Mouse (Mus musculus): ENCODE data around the gene Frmd5. TPM values are rescaled to one million over a fixed set of nuclear protein-coding genes. Genes with fewer than 3 reads are reported as not detected.

Frmd5 gene
- total and polyA plus RNA-seq, 2 experiments from 2014 or later, result 125 to 231 TPM

- Histone ChIP-seq H3K4me2 (ENCODE audit: low read depth, low read length) (no peak overlapping the region), H3K4me3 (ENCODE audit: low read depth, low read length) (no peak overlapping the region), H3K9me3 (replicated peaks; ENCODE audit: control insufficient read depth, low read length) (no peaks in the 10 kb centered on the region), H3K9ac (replicated peaks; ENCODE audit: low read depth, low read length) (no peak overlapping the region), H3K27me3 (ENCODE audit: control insufficient read depth, insufficient read depth, low read length) (no peaks in the 10 kb centered on the region), H3K27ac (ENCODE audit: low read depth) (no peak overlapping the region), H3K36me3 (replicated peaks; ENCODE audit: control insufficient read depth, insufficient read depth, low read length) (no peaks in the 10 kb centered on the region), H3K4me1 (ENCODE audit: control insufficient read depth, insufficient read depth) (no peaks in the 10 kb centered on the region; the same call in 1 of the 2 replicates)
- no peak for DNase-seq (ENCODE audit: low spot score)
- 54% methylated on average over 17 of the region's 17 CpGs for WGBS
- TF ChIP-seq EP300 (IDR thresholded peaks at IDR 0.05; ENCODE audit: low read depth) (no peak), CTCF (IDR thresholded peaks at IDR 0.05; ENCODE audit: low read depth) (no peak)
- peak; percentile 27; the same call in 1 of the 2 replicates for ATAC-seq (ENCODE audit: insufficient read depth, low read depth)
Measured at GRCm38 (mm10) chr2:121610008-121610884, 196.6 kb downstream of the Frmd5 start.

GRCm38 (mm10) chr2:121609141-121609724, 197.7 kb downstream of the Frmd5 start:
- H3K4me1 ChIP-seq (ENCODE audit: control insufficient read depth, insufficient read depth), result no peaks in the 10 kb centered on the region; the same call in 1 of the 2 replicates
- no peak overlapping the region for H3K27ac ChIP-seq (ENCODE audit: low read depth)
- no peak overlapping the region for H3K4me2 ChIP-seq (ENCODE audit: low read depth, low read length)
- H3K36me3 ChIP-seq (replicated peaks; ENCODE audit: control insufficient read depth, insufficient read depth, low read length), result no peaks in the 10 kb centered on the region
- TF ChIP-seq CTCF (IDR thresholded peaks at IDR 0.05; ENCODE audit: low read depth), result no peak
- no peak for TF ChIP-seq EP300 (IDR thresholded peaks at IDR 0.05; ENCODE audit: low read depth)
- DNase-seq (ENCODE audit: low spot score), result no peak
- no peaks in the 10 kb centered on the region for H3K27me3 ChIP-seq (ENCODE audit: control insufficient read depth, insufficient read depth, low read length)
- H3K9ac ChIP-seq (replicated peaks; ENCODE audit: low read depth, low read length), result no peak overlapping the region
- H3K4me3 ChIP-seq (ENCODE audit: low read depth, low read length), result no peak overlapping the region
- ATAC-seq (ENCODE audit: insufficient read depth, low read depth), result no peak
- 66% methylated on average over 11 of the region's 11 CpGs for WGBS
- H3K9me3 ChIP-seq (replicated peaks; ENCODE audit: control insufficient read depth, low read length), result no peaks in the 10 kb centered on the region

GRCm38 (mm10) chr2:121602397-121602796, 204.5 kb downstream of the Frmd5 start:
- ATAC-seq (ENCODE audit: insufficient read depth, low read depth), result no peak
- WGBS, result 76% methylated on average over 4 of the region's 4 CpGs

GRCm38 (mm10) chr2:121601543-121601942, 205.3 kb downstream of the Frmd5 start:
- Histone ChIP-seq H3K4me2 (ENCODE audit: low read depth, low read length) (no peak overlapping the region), H3K27ac (ENCODE audit: low read depth) (no peak overlapping the region), H3K36me3 (replicated peaks; ENCODE audit: control insufficient read depth, insufficient read depth, low read length) (no peaks in the 10 kb centered on the region), H3K4me1 (ENCODE audit: control insufficient read depth, insufficient read depth) (0 out of 2 replicates have a peak, but pooled peaks cover under 1% of the 10 kb centered on the region), H3K9me3 (replicated peaks; ENCODE audit: control insufficient read depth, low read length) (no peaks in the 10 kb centered on the region), H3K9ac (replicated peaks; ENCODE audit: low read depth, low read length) (no peak overlapping the region), H3K4me3 (ENCODE audit: low read depth, low read length) (no peak overlapping the region), H3K27me3 (ENCODE audit: control insufficient read depth, insufficient read depth, low read length) (no peaks in the 10 kb centered on the region)
- ATAC-seq (ENCODE audit: insufficient read depth, low read depth), result no peak
- no peak for DNase-seq (ENCODE audit: low spot score)
- WGBS, result 62% methylated on average over 7 of the region's 7 CpGs
- TF ChIP-seq CTCF (IDR thresholded peaks at IDR 0.05; ENCODE audit: low read depth) (no peak), EP300 (IDR thresholded peaks at IDR 0.05; ENCODE audit: low read depth) (no peak)

More at GRCm38 (mm10) chr2:121602397-121602796, 204.5 kb downstream of the Frmd5 start:
- no peaks in the 10 kb centered on the region for H3K27me3 ChIP-seq (ENCODE audit: control insufficient read depth, insufficient read depth, low read length)
- H3K9me3 ChIP-seq (replicated peaks; ENCODE audit: control insufficient read depth, low read length), result no peaks in the 10 kb centered on the region
- H3K27ac ChIP-seq (ENCODE audit: low read depth), result no peak overlapping the region
- H3K36me3 ChIP-seq (replicated peaks; ENCODE audit: control insufficient read depth, insufficient read depth, low read length), result no peaks in the 10 kb centered on the region
- no peak overlapping the region for H3K9ac ChIP-seq (replicated peaks; ENCODE audit: low read depth, low read length)
- no peak overlapping the region for H3K4me2 ChIP-seq (ENCODE audit: low read depth, low read length)
- H3K4me1 ChIP-seq (ENCODE audit: control insufficient read depth, insufficient read depth), result no peaks in the 10 kb centered on the region
- no peak overlapping the region for H3K4me3 ChIP-seq (ENCODE audit: low read depth, low read length)
- DNase-seq (ENCODE audit: low spot score), result no peak
- TF ChIP-seq CTCF (IDR thresholded peaks at IDR 0.05; ENCODE audit: low read depth) (no peak), EP300 (IDR thresholded peaks at IDR 0.05; ENCODE audit: low read depth) (no peak)

- Histone ChIP-seq H3K27me3 (ENCODE audit: control insufficient read depth, insufficient read depth, low read length) (no peaks in the 10 kb centered on the region), H3K27ac (ENCODE audit: low read depth) (no peak overlapping the region), H3K9me3 (replicated peaks; ENCODE audit: control insufficient read depth, low read length) (no peaks in the 10 kb centered on the region), H3K36me3 (replicated peaks; ENCODE audit: control insufficient read depth, insufficient read depth, low read length) (no peaks in the 10 kb centered on the region), H3K9ac (replicated peaks; ENCODE audit: low read depth, low read length) (no peak overlapping the region), H3K4me3 (ENCODE audit: low read depth, low read length) (no peak overlapping the region), H3K4me2 (ENCODE audit: low read depth, low read length) (no peak overlapping the region), H3K4me1 (ENCODE audit: control insufficient read depth, insufficient read depth) (0 out of 2 replicates have a peak, but pooled peaks cover 3% of the 10 kb centered on the region)
- DNase-seq (ENCODE audit: low spot score) (peak; percentile 26), ATAC-seq (ENCODE audit: insufficient read depth, low read depth) (no peak)
- WGBS, result 63% methylated on average over 8 of the region's 8 CpGs
- TF ChIP-seq CTCF (IDR thresholded peaks at IDR 0.05; ENCODE audit: low read depth) (no peak), EP300 (IDR thresholded peaks at IDR 0.05; ENCODE audit: low read depth) (no peak)
Measured at GRCm38 (mm10) chr2:121600736-121601135, 206.2 kb downstream of the Frmd5 start.
